Mouse (Mus musculus): ENCODE data around the gene Arhgap42.

Arhgap42 gene

GRCm38 (mm10) chr9:9238438-9239391 is at the start of gene Arhgap42:
Gene Arhgap42, minus strand, starts transcription at chr9:9239101.
- CTCF ChIA-PET: no interaction called here

- CTCF ChIA-PET: no interaction called here
These were observed 49.2 kb upstream of the Arhgap42 start for GRCm38 (mm10) chr9:9288140-9288539.

GRCm38 (mm10) chr9:9269305-9269704 is 30.4 kb upstream of the Arhgap42 start:
- CTCF ChIA-PET: no interaction called here

GRCm38 (mm10) chr9:9267606-9268601 is 29.0 kb upstream of the Arhgap42 start:
- CTCF ChIA-PET: no interaction called here

- CTCF ChIA-PET: no interaction called here
These were observed 24.6 kb upstream of the Arhgap42 start for GRCm38 (mm10) chr9:9263543-9263942.

GRCm38 (mm10) chr9:9262479-9262878 is 23.6 kb upstream of the Arhgap42 start:
- CTCF ChIA-PET: no interaction called here

- CTCF ChIA-PET: no interaction called here
These were observed 15.9 kb upstream of the Arhgap42 start for GRCm38 (mm10) chr9:9254764-9255163.

GRCm38 (mm10) chr9:9248529-9248928 is 9.6 kb upstream of the Arhgap42 start:
- CTCF ChIA-PET: no interaction called here

- CTCF ChIA-PET: no interaction called here
These were observed 7.1 kb upstream of the Arhgap42 start for GRCm38 (mm10) chr9:9245994-9246393.

GRCm38 (mm10) chr9:9243834-9244233 is 4.9 kb upstream of the Arhgap42 start:
- CTCF ChIA-PET: no interaction called here

GRCm38 (mm10) chr9:9241202-9241795 is 2.4 kb upstream of the Arhgap42 start:
- CTCF ChIA-PET: interaction anchor here (0.5 kb wide), 1 partner anchor 841 kb away, joined by 4 read pairs; no protein-coding TSS in a partner anchor

- CTCF ChIA-PET: no interaction called here
These were observed 1.4 kb downstream of the Arhgap42 start for GRCm38 (mm10) chr9:9237511-9237910.

- CTCF ChIA-PET: no interaction called here
These were observed 9.2 kb downstream of the Arhgap42 start for GRCm38 (mm10) chr9:9229662-9230061.

- CTCF ChIA-PET: no interaction called here
These were observed 14.1 kb downstream of the Arhgap42 start for GRCm38 (mm10) chr9:9224837-9225236.

- CTCF ChIA-PET: no interaction called here
These were observed 15.5 kb downstream of the Arhgap42 start for GRCm38 (mm10) chr9:9223384-9223783.

GRCm38 (mm10) chr9:9221950-9222486 is 16.9 kb downstream of the Arhgap42 start:
- CTCF ChIA-PET: no interaction called here

- CTCF ChIA-PET: no interaction called here
These were observed 17.7 kb downstream of the Arhgap42 start for GRCm38 (mm10) chr9:9221185-9221584.

GRCm38 (mm10) chr9:9218301-9218700 is 20.6 kb downstream of the Arhgap42 start:
- CTCF ChIA-PET: no interaction called here

- CTCF ChIA-PET: no interaction called here
These were observed 24.1 kb downstream of the Arhgap42 start for GRCm38 (mm10) chr9:9214849-9215248.

- CTCF ChIA-PET: interaction anchor here (0.5 kb wide), 1 partner anchor 29 kb away, joined by 3 read pairs; no protein-coding TSS in a partner anchor
These were observed 24.6 kb downstream of the Arhgap42 start for GRCm38 (mm10) chr9:9214296-9214695.

GRCm38 (mm10) chr9:9211411-9212087 is 27.4 kb downstream of the Arhgap42 start:
- CTCF ChIA-PET: no interaction called here

Data from spleen, embryonic (tissue).